Mouse (Mus musculus) retina, postnatal 7 days (tissue): Measurements from ENCODE around the gene N4bp2l2.
"Not testable (repeated sequence)": the region's sequence is repeated elsewhere in the genome, so short reads cannot be mapped to it uniquely, and the experiment has no call there.

Experiments
- DNase-seq: peaks from one replicate; pipeline ENCODE4 v3.0.0-alpha.2; 2012; ENCODE audit warnings: low read depth, low spot score

Gene N4bp2l2

GRCm38 (mm10) chr5:150643390-150643789 lies 22.6 kb downstream of the N4bp2l2 start:
- DNase-seq: not testable (repeated sequence)

- DNase-seq: no peak
These were observed 24.5 kb downstream of the N4bp2l2 start for GRCm38 (mm10) chr5:150641440-150641839.

GRCm38 (mm10) chr5:150629692-150630091 lies 36.3 kb downstream of the N4bp2l2 start:
- no peak for DNase-seq

DNA sequence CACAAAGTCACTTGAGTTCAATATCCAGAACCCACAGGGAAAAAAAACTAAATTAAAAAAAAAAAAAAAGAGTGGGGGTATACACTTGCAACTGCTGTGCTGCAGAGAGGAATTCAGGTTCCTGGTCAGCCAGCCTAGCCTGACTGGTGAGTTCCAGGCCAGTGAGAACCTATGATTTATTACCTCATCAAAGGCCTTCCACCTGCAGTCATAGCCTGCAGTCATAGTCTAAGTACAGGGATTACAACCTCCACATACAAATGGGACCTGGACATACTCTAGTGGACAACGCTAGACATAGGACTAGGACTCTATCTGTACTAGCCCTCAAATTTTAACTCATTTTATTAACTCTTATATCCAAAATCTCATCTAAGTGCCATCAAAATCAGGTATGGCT lies 36.7 kb downstream of the N4bp2l2 start:
- no peak for DNase-seq

DNA sequence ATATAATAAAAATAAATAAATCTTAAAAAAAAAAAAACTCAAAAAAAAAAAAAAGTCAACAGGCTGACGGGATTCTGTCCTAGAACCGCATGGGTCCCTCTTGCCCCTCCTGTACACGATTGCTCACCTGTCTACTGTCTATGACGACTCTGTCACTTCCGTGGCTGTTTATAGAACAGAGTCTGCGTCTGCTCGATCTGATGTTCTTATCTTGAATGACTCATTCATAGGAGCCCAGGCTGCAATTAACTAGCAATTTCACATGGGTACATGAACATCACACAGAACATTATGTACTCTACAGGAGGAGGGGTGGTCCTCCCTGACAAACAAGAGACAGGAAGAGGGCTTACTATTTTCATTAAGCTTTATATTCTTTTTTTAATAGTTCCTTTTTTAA lies 40.5 kb downstream of the N4bp2l2 start:
- no peak for DNase-seq

DNA sequence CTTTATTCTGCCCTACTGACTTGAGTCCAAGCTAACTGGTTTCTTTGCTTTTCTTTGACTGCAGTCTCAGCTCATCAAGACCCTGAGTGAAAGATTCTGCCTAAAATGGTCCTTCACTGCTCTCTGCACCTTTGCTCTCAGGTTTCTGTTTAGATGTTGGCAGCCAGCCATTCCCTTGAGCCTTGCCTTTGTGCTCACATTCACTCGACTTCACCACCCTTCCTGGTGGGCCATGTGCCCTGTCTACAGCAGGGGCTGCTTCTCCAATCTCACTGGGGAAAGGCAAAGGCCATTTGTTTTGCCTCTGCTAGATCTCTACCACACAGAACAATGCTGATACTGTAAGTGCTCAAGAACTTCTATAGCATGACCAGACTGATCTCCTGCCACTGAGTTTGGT lies 43.2 kb downstream of the N4bp2l2 start:
- no peak for DNase-seq

DNA sequence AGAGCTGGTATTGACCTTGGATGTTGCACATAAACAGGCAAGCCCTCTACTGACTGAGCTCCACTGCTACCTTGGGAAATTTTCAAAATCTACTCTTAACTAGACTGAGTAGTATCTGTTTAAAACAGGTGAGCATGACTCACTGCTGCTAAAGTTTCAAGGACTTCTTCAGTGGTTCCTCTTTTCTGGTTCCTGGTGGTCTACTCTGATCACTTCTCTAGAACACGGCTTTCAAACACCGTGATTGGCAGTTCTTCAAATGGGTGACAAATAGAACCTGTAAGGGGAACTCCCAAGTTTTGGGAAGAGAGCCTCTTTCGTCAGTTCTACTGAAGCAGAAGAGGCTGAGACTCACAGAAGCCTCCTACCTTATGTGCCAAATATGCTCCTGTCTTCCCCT lies 44.4 kb downstream of the N4bp2l2 start:
- DNase-seq: no peak

DNA sequence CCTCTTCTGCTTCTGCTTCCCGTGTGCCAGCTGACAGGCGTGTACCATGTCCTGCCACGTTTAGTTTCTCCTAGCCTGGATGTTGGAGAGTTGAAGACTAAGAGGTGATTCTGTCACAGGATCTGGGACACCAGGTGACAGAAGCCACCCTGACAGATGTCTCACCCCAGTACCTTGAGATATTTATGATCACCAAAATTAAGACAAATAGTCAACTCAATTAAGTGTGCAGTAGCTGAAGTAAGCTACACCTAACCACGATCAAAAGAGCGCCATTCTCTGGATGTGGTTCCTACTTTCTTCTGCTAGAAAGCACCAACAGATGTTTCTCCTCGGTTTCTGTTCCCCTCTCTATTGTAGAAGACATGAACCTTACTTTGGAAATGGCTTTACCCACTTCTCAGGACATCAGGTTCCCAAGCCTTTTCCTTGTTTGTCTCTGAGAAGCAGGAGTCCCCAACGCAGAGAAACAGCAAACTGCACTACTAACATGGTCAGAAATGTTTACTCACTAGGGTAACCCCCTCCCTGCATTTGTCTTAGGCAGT lies 45.3 kb downstream of the N4bp2l2 start:
- DNase-seq: no peak

GRCm38 (mm10) chr5:150618599-150619355 lies 47.2 kb downstream of the N4bp2l2 start:
- no peak for DNase-seq

DNA sequence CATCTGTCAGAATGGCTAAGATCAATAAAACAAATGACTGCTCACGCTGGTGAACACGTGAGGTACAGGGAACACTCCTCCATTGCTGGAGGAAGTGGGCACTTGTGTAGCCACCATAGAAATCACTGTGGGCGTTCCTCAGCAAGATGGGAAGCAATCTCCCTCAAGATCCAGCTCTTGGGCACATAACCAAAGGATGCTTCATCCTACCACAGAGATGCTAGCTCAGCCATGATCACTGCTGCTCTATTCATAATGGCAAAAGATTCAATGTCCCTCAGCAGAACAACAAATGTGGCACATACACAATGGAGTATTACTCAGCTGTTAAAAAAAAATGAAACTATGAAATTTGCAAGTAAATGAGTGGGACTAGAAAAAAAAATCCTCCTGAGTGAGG lies 49.3 kb downstream of the N4bp2l2 start:
- DNase-seq: no peak

GRCm38 (mm10) chr5:150616216-150616615 lies 49.8 kb downstream of the N4bp2l2 start:
- no peak for DNase-seq

GRCm38 (mm10) chr5:150614054-150614453 lies 51.9 kb downstream of the N4bp2l2 start:
- DNase-seq: no peak

GRCm38 (mm10) chr5:150611697-150612096 lies 54.3 kb downstream of the N4bp2l2 start:
- no peak for DNase-seq

DNA sequence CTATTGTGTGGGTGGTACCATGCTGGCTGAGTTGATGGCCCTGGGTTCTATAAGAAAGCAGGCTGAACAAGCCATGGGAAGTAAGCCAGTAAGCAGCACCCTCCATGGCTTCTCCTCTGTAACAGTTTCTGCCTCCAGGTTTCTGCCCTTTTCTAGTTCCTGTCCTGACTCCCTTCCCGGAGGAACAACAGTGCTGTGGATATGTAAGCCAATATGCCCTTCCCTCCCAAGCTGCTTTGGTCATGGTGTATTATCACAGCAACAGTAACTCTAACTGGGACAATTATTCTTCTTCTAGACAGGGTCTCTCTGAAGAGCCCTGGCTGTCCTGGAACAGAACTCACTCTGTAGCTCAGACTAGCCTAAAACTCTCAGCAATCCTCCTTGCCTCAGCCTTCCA lies 54.8 kb downstream of the N4bp2l2 start:
- DNase-seq: no peak

DNA sequence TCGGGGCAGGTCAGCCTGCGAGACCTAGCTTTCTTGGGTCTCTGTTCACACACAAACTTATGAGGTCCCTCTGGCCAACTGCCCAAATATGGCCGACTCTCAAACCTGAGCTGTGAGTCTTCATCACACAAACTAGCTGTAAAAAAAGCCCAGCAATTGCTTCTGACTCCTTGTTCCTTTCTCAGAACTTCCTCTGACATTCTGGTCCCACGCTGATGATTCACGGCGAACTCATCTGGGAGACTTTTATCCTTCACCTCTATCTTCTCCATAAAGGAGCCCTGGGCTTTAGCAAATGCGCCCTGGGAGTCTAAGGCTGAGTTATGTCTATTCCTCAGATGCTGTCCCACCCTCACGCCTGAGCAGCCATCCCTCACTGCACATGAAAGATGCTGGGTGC lies 58.4 kb downstream of the N4bp2l2 start:
- no peak for DNase-seq

DNA sequence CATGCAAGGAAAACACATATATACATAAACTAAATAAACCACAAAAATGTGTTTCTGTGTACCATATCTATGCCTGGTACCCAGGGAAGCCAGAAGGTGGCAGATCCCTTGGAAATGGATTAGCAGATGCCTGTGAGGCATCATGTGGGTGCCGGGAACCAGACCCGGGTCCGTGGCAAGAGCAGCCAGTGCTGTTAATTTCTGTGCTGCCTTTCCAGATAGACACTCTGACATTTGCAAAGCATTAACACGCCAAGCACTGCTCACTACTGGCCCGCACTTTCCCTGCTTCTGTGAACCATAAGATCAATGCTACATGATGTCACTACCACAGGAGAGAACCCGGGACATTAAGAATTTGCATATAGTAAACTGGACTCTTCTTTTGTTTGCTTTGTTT lies 59.9 kb downstream of the N4bp2l2 start:
- DNase-seq: no peak

DNA sequence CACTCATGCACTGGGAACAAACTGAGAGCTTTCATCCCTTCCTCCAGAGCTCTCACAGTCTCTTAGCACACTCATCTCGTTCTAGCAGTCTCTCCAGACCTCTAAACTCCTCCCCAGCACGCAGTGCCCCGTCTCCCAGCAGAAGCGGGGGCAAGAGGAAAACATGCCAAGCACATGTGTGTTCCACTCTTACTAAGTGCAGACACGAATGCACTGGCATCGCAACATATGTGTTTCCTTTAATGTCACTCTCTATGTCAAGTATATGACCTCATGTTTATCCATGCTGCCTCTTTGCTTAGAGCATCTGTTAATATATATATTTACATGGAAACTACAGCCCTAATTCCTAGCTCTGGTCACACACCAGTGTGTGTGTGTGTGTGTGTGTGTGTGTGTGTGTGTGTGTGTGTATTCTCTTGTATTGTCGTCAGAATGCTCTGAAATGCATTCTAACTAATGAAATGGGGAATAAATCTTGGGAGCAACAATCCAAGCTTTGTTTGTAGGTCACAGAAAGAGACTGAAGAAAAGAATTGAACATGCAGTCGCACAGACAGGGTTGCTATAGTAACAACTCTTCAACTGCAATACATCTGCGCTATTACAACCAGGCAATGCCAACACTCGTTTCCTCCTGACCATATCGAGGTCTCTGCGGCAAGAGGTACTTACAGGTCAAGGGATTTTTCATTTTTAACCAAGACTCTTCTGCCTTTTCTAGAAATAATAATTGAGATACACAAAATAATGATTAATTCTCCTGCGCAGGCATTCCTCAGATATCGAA lies 64.3 kb downstream of the N4bp2l2 start:
- no peak for DNase-seq

DNA sequence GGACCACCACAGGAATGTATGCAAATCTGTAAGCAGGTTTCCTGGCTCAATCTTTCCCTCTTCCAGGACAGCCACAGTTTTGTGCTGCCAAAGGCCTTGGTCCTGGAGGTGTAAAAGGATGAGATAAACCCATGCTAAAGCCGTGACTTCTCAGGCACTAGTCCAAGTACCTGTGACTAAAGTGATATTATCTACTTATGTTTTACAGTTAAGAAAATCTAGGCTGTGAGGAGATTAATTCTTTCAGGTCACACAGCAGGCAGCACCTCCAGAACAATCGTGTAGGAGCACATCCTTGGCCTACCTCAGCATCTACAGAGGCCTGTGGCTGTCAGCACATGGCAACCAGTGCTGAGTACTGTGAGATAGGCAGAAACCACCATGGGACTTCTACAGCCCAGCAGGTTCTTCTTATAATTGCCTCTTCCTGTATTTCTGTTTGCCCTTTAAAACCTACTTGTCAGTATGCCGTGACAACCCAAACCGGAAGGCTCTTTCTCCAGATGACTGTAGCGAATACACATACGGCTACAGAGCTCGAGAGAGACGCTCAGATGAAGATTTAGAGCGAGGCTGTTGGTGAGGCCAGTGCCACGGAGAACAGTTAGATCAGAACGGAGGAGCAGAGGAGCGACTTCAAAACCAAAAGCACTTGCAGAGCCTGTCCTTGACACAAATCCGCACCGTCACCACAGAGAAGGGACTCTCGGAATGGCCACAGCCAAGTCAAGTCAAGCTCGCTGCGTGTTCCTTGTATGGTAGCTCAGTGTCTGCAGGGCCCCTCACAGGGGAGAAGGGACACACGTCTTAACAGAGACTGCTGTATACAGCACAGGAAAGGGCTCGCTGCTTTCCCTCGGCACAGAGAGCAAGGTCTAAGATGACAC lies 65.2 kb downstream of the N4bp2l2 start:
- no peak for DNase-seq

DNA sequence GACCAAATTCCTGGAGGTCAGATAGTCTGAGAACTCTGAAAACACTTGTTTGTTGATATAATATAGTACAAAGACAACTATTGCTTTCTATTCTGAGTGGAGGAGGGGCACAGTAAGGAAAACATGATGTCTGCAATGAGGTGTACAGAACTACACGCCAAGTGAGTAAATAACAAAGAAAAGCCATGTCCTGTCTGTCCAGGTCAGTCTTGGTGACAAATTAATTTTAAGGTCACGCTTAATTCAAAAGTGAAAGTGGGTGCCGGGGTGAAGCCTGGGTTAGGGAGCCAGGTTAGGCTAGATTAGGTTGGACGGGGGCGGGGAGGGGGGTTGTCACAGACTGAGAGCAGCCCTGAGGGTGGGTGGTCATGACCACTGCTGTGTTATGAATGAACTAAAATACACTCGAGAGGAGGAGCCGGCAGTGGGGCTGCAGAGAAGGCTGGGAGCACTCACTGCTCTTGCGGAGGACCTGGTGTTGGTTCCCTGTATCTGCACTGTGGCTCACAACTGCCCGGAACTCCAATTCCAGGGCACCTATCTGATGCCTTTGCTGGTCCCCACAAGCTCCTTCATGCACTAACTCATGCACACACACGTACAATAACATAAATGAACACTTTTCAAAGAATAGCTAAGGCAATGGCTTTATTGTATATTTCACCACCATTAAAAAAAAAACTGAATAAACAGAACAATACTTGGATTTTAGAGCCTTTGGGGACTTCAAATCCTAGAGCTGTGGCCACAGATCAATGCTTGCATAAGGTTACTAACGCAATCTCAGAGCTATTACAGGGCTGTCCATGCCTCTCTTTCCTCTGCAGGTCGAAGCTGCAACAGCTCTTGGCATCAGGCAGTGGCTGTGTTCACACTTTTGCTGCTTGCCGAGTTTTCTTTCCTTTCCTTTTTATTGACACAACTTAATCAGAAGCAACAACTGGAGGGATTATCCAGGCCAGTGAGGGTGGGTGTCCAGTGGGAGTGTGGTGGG lies 66.4 kb downstream of the N4bp2l2 start:
- DNase-seq: no peak
